Comparison of ENCODE assay signal across 12 mouse cellular contexts in the genomic region with DNA sequence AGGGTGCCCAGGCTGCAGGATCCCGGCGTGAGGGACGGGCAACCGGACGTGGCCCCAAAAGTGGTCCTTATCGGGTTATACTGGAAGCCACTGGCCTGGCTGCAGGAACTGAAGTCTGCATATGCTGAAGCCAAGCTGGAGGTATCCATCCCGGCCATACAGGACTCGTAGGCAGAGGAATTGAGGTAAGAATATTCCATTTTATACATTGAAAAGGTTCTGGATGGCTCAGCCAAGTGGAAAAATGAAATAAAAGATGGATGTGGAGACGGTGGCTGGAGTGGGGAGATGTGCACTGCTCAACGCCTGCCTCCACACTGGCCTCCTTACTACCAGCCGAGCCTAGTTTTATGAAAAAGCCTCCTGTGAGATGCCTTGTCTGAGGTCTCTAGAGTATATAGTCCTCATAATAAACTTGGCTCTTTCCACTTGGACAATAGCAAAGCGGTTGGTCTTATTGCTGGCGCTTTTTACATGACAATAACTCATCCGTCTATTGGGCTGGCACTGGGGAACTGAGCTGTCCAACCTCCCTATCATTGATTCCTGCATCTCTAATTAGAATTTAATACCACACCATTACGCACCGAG. TPM values are rescaled to one million over a fixed set of nuclear protein-coding genes. Genes with fewer than 3 reads are reported as not detected.
A peak's percentile ranks its signal among the peaks of the same experiment; 100 is the strongest.
DNase-seq lines count a peak whose midpoint lies in the region; ATAC-seq and TF ChIP-seq lines count a peak whose summit lies in the region.
"Had no signal": no experiment of that assay in that cellular context is flagged by ENCODE, and none has a peak within 500 bp of the region (broad histone marks: within the 10 kb centered on the region; RNA-seq: fewer than 3 reads in every experiment).

A gene (minus strand): TSS at position 569 of the 591 bp plus-strand sequence.

- peaks cover 96% of the 10 kb centered on the region for H3K27me3 ChIP-seq in kidney, embryonic 16.5 days (ENCODE audit: insufficient read depth, low read length)
- H3K27me3 ChIP-seq in intestine, embryonic 16.5 days (replicated peaks; ENCODE audit: control insufficient read depth, insufficient read depth, low read length) = peaks cover 77% of the 10 kb centered on the region
- H3K27me3 ChIP-seq in lung, postnatal 0 days (replicated peaks; ENCODE audit: insufficient read depth, low read length) = peaks cover 73% of the 10 kb centered on the region

- H3K4me3 ChIP-seq in kidney, embryonic 16.5 days (ENCODE audit: low read length) = no peak within 1 kb of the TSS
- peak within 1 kb of the TSS; percentile 4 for H3K4me3 ChIP-seq in intestine, embryonic 16.5 days (ENCODE audit: low read length)
- no peak within 1 kb of the TSS for H3K4me3 ChIP-seq in lung, postnatal 0 days (ENCODE audit: low read depth, low read length)
- H3K4me3 ChIP-seq: embryonic facial prominence, embryonic 12.5 days; limb, embryonic 13.5 days had no signal

- no peak for TF ChIP-seq EP300 in lung, postnatal 0 days (IDR thresholded peaks at IDR 0.05)

- no peaks in the 10 kb centered on the region for H3K9me3 ChIP-seq in kidney, embryonic 16.5 days (ENCODE audit: low read length)
- H3K9me3 ChIP-seq in intestine, embryonic 16.5 days (ENCODE audit: control insufficient read depth, low read length) = no peaks in the 10 kb centered on the region
- H3K9me3 ChIP-seq in lung, postnatal 0 days (ENCODE audit: low read length) = no peaks in the 10 kb centered on the region
- H3K9me3 ChIP-seq: embryonic facial prominence, embryonic 12.5 days; limb, embryonic 13.5 days had no signal

- no peak within 1 kb of the TSS for H3K9ac ChIP-seq in kidney, embryonic 16.5 days (replicated peaks; ENCODE audit: low read length)
- 0 out of 2 replicates have a peak within 1 kb of the TSS, but pooled peaks have one; percentile 0 for H3K9ac ChIP-seq in intestine, embryonic 16.5 days (ENCODE audit: low read depth, low read length)
- no peak within 1 kb of the TSS for H3K9ac ChIP-seq in lung, postnatal 0 days (replicated peaks; ENCODE audit: low read depth)
- H3K9ac ChIP-seq: embryonic facial prominence, embryonic 12.5 days; limb, embryonic 13.5 days had no signal

- no peak for TF ChIP-seq CTCF in lung, postnatal 0 days (IDR thresholded peaks at IDR 0.05)

- H3K4me2 ChIP-seq in kidney, embryonic 16.5 days (replicated peaks; ENCODE audit: low read depth, low read length) = no peak within 1 kb of the TSS
- no peak within 1 kb of the TSS for H3K4me2 ChIP-seq in intestine, embryonic 16.5 days (ENCODE audit: low read depth, low read length)
- no peak within 1 kb of the TSS for H3K4me2 ChIP-seq in lung, postnatal 0 days (replicated peaks; ENCODE audit: low read depth, low read length)
- H3K4me2 ChIP-seq: embryonic facial prominence, embryonic 12.5 days; limb, embryonic 13.5 days had no signal

- no peak for DNase-seq in kidney, adult 11 months
- peak; percentile 31 for DNase-seq in R1 (ENCODE audit: low read depth, low spot score)
- DNase-seq in embryo, embryonic 10 days (ENCODE audit: low spot score) = peak; percentile 34
- no peak for DNase-seq in layer of hippocampus, postnatal 36 days
- DNase-seq in adipocyte (ENCODE audit: low spot score) = no peak
- DNase-seq in lung, postnatal 0 days (ENCODE audit: low spot score) = no peak

- ATAC-seq in kidney, embryonic 16.5 days (ENCODE audit: low FRiP score, low TSS enrichment) = 0 out of 2 replicates have a peak, but pooled peaks have one; percentile 8
- no peak for ATAC-seq in intestine, embryonic 16.5 days
- no peak for ATAC-seq in lung, postnatal 0 days

- no peaks in the 10 kb centered on the region for H3K36me3 ChIP-seq in kidney, embryonic 16.5 days (ENCODE audit: insufficient read depth, low read length)
- H3K36me3 ChIP-seq in intestine, embryonic 16.5 days (ENCODE audit: control insufficient read depth, insufficient read depth, low read length) = no peaks in the 10 kb centered on the region
- no peaks in the 10 kb centered on the region for H3K36me3 ChIP-seq in lung, postnatal 0 days (ENCODE audit: insufficient read depth, low read length)
- H3K36me3 ChIP-seq: embryonic facial prominence, embryonic 12.5 days; limb, embryonic 13.5 days had no signal

- WGBS in kidney, embryonic 16.5 days = 2% methylated on average over 16 of the region's 16 CpGs
- 2% methylated on average over 16 of the region's 16 CpGs for WGBS in intestine, embryonic 16.5 days
- 3% methylated on average over 16 of the region's 16 CpGs for WGBS in lung, postnatal 0 days

- H3K4me1 ChIP-seq in kidney, embryonic 16.5 days (ENCODE audit: insufficient read depth, low read length) = peaks cover 7% of the 10 kb centered on the region; the same call in 1 of the 2 replicates
- peaks cover 6% of the 10 kb centered on the region; the same call in 1 of the 2 replicates for H3K4me1 ChIP-seq in intestine, embryonic 16.5 days (ENCODE audit: control insufficient read depth, insufficient read depth, low read length)
- H3K4me1 ChIP-seq in lung, postnatal 0 days (ENCODE audit: insufficient read depth, low read depth, low read length) = no peaks in the 10 kb centered on the region; the same call in 1 of the 2 replicates

- H3K27ac ChIP-seq in kidney, embryonic 16.5 days (ENCODE audit: low read length) = no peak within 1 kb of the TSS
- peak within 1 kb of the TSS; percentile 51; the same call in 1 of the 2 replicates for H3K27ac ChIP-seq in intestine, embryonic 16.5 days (ENCODE audit: low read length)
- no peak within 1 kb of the TSS for H3K27ac ChIP-seq in lung, postnatal 0 days (ENCODE audit: low read length)
- H3K27ac ChIP-seq: embryonic facial prominence, embryonic 12.5 days; limb, embryonic 13.5 days had no signal

RNA-seq across cellular contexts. Expression of the gene that starts here (rescaled TPM):
- 0.53 and 0.64 TPM in 2 replicates for polyA plus RNA-seq in kidney, embryonic 16.5 days (2015; fragmentation: Nextera tagmentation; extraction: Ambion mirVana)
- 13.8 and 15.9 TPM in 2 replicates for polyA plus RNA-seq in intestine, embryonic 16.5 days (2015; fragmentation: Nextera tagmentation; extraction: Ambion mirVana)
- total RNA-seq in layer of hippocampus, postnatal 36 days (2021) = not detected
- 0.05 TPM in 1 of 2 replicates, not detected in the other for polyA plus RNA-seq in lung, postnatal 0 days (2015; fragmentation: Nextera tagmentation; extraction: Ambion mirVana)
- total RNA-seq: gastrocnemius, adult 18-20 months; heart, postnatal 25 days had no signal

Comparison
In these comparisons a context has a peak if more than half of its experiments do, and no peak if none do; other contexts are left out.
1. Peak in ATAC-seq in kidney, embryonic 16.5 days; RNA of the gene not detected or under 1 TPM.
2. DNase-seq: peak in R1 (single experiment) and embryo, embryonic 10 days (single experiment); none in kidney, adult 11 months (single experiment), layer of hippocampus, postnatal 36 days (0 of 2), adipocyte (single experiment) and lung, postnatal 0 days (single experiment).